Mouse (Mus musculus) forebrain, embryonic 16.5 days (tissue): Measurements from ENCODE around the gene Rpa3. TPM values are rescaled to one million over a fixed set of nuclear protein-coding genes. Genes with fewer than 3 reads are reported as not detected.
A peak's percentile ranks its signal among the peaks of the same experiment; 100 is the strongest.

Source experiments
- ATAC-seq: fragments of 200-750 bp; cut with Nextera tagmentation; 2 replicates; pipeline ENCODE4 v1.8.0; 2017; ENCODE audit warnings: mild to moderate bottlenecking, moderate library complexity
- H3K27ac ChIP-seq: fragments of 300-500 bp; sonication (generic); 2 replicates; pipeline ENCODE4 v1.5.1; 2014; ENCODE audit warnings: low read length, control low read depth
- H3K27me3 ChIP-seq: fragments of 300-500 bp; sonication (generic); replicated peaks from 2 replicates; pipeline ENCODE4 v1.6.1; 2014; ENCODE audit warnings: low read length; ENCODE audit not compliant: control insufficient read depth, insufficient read depth
- H3K36me3 ChIP-seq: fragments of 300-500 bp; sonication (generic); 2 replicates; pipeline ENCODE4 v1.6.1; 2014; ENCODE audit not compliant: control insufficient read depth, insufficient read depth
- H3K4me1 ChIP-seq: fragments of 300-500 bp; sonication (generic); replicated peaks from 2 replicates; pipeline ENCODE4 v1.6.1; 2014; ENCODE audit warnings: low read length; ENCODE audit not compliant: control insufficient read depth, insufficient read depth
- H3K4me2 ChIP-seq: fragments of 300-500 bp; sonication (generic); 2 replicates; pipeline ENCODE4 v1.6.1; 2014; ENCODE audit warnings: mild to moderate bottlenecking, low read length, control low read depth
- H3K4me3 ChIP-seq: fragments of 300-500 bp; sonication (generic); replicated peaks from 2 replicates; pipeline ENCODE4 v1.5.1; 2014; ENCODE audit warnings: mild to moderate bottlenecking, low read length, control low read depth
- H3K9ac ChIP-seq: fragments of 300-500 bp; sonication (generic); replicated peaks from 2 replicates; pipeline ENCODE4 v1.6.1; 2014; ENCODE audit warnings: low read depth, low read length, control low read depth
- H3K9me3 ChIP-seq: fragments of 300-500 bp; sonication (generic); 2 replicates; pipeline ENCODE4 v1.6.1; 2016; ENCODE audit warnings: low read length; ENCODE audit not compliant: control insufficient read depth
- WGBS: fragments of 180-500 bp; shearing (Covaris S2); extraction: QIAGEN DNeasy Blood & Tissue Kit; methylation state at CpG from one replicate; pipeline ENCODE4 v1.1.7; 2014; 5-methylcytosine and 5-hydroxymethylcytosine counted together
- polyA plus RNA-seq: library from polyadenylated mRNA; unstranded; fragments of >200 nt; fragmentation: Nextera tagmentation; extraction: Ambion mirVana; gene quantifications from 2 replicates; pipeline ENCODE4 v1.2.1, GENCODE M21; 2015

Gene Rpa3
- polyA plus RNA-seq: 82.8 and 96.3 TPM in 2 replicates

DNA sequence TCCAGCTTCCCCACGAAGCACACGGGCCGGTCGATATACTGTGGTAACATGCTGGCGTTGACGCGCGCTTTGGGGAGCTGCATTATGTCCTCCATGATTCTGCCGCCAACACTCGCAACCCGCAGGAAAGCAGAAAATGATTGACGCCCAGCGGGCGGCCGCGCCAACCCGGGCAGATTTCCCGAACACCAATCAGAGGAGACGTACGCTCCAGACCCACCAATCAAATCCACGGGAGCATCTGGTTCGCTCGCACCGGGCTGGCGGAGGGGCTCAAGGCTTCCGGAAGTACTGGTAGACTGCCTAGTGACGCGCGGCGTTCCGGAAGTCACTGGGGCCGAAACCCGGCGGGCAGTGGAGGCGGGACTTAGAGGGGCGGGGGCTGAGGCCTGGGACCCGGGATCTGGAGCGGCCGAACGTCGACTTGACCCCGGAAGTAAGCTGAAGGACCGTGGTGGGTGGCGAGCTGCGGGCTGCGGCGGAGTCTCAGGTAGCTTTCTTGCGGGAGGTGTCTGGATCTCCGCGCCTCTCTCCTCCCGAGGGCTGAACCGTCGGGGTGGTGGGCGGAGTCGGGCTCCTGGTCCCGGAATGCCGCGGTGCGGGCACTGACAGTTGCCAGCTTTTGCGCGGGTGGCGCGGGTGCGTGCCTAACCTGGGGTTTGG, at the start of gene Rpa3, which contains the start of the genes Umad1 and Gm45062:
Gene Rpa3 (minus strand): TSS at position 170 of the 663 bp plus-strand sequence.
Gene Umad1 (plus strand): TSS at position 285 of the 663 bp plus-strand sequence.
Gene Gm45062 (plus strand): TSS at position 447 of the 663 bp plus-strand sequence.
- ATAC-seq: peak; percentile 100
- WGBS: under 1% methylated on average over 64 of the region's 64 CpGs
- Histone ChIP-seq H3K9ac (peak within 1 kb of the TSS; percentile 80), H3K27me3 (no peaks in the 10 kb centered on the region), H3K4me3 (peak within 1 kb of the TSS; percentile 81), H3K4me1 (peaks cover 15% of the 10 kb centered on the region), H3K9me3 (no peaks in the 10 kb centered on the region), H3K27ac (peak within 1 kb of the TSS; percentile 80), H3K36me3 (no peaks in the 10 kb centered on the region), H3K4me2 (peak within 1 kb of the TSS; percentile 90)

DNA sequence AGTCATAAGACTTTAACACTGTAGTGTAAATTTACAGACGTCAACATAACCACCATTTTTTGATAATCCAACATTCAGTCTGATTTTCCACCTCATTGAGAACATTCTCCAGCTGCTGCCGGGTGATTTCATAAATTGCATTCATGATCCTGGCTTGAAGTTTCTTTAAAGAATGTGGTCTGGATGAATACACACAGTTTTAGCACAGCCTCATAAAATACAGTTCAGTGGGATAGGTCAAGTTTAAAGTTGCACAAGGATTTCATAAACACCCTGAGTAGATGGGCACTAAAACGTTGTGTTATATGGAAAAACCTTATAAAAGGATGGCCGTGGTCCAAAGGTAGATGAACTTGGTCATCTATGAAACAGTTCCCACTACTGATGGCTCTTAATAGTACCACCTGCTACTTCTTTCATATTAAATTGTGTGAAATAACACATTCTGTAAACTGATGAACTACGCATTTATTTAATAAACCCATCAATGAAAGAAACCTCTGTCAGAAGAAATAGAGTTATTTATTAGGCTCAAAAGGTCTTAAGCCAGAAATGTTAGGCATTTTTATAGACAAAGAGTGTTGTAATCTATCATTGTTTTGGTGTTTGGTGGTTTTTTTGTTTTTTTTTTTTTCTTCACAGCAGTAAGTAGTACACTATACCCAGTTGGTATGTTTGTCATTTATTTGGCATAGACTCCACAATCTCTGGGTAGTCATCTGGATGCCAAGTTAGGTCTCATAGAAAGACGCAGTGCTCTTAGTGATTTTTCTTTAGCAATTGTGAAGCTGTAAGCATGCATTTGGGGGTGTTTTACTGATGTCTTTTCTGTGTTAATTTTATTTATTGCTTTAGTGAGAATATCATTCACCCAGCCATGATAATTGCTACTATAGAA, 49.2 kb upstream of the Rpa3 start:
- ATAC-seq: peak; percentile 82
- Histone ChIP-seq H3K9ac (no peak overlapping the region), H3K27me3 (no peaks in the 10 kb centered on the region), H3K4me2 (no peak overlapping the region), H3K27ac (peak overlapping the region; percentile 19; the same call in 1 of the 2 replicates), H3K4me1 (peaks cover 7% of the 10 kb centered on the region; the same call in 1 of the 2 replicates), H3K36me3 (no peaks in the 10 kb centered on the region), H3K9me3 (no peaks in the 10 kb centered on the region), H3K4me3 (no peak overlapping the region)
- 34% methylated on average over 6 of the region's 6 CpGs for WGBS

GRCm38 (mm10) chr6:8299066-8299863, 40.3 kb upstream of the Rpa3 start:
- no peaks in the 10 kb centered on the region for H3K4me1 ChIP-seq
- H3K27ac ChIP-seq: no peak overlapping the region
- 47% methylated on average over 6 of the region's 6 CpGs for WGBS
- no peaks in the 10 kb centered on the region for H3K36me3 ChIP-seq
- ATAC-seq: peak; percentile 70
- H3K4me3 ChIP-seq: no peak overlapping the region
- no peaks in the 10 kb centered on the region for H3K9me3 ChIP-seq
- H3K4me2 ChIP-seq: no peak overlapping the region
- H3K9ac ChIP-seq: no peak overlapping the region
- H3K27me3 ChIP-seq: no peaks in the 10 kb centered on the region

GRCm38 (mm10) chr6:8294048-8294784, 35.2 kb upstream of the Rpa3 start:
- 15% methylated on average over 4 of the region's 4 CpGs for WGBS
- ATAC-seq: peak; percentile 90
- H3K27ac ChIP-seq: peak overlapping the region; percentile 58

DNA sequence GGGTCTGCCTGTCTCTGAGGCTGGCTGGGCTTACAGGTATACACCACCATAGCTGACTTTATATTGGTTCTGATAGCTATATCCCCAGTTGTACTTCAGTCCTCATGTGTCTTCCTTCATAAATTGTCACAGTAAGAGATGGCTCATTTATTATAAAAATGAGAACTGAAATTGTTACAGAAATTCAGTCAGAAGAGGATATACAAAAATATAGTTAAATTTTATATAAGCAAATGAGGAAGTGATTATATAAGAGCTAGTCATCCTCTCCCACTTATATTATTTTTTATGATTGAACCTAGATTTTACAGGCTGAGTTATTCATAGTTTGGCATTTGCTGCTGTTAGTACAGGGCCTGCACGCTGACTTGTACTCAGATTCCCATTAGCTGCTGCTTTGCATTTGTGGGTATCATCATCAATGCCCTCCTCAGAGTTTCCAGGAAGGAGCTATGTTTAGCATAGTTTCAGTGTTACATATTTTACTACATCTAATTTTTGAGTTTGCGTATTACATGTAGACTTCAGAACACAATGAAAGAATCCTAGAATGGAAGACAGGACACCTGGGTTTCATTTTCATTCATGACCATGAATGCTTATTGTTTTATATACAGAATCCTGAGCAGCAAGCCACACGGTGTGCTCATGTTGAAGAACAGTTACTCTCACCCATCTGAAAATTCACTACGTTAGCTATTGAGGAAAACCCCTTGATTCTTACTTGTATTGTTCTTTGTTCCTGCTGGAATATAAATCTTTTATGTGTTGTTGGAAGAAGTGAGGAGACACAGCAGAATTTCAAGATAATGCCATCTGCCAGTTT, 30.0 kb upstream of the Rpa3 start:
- Histone ChIP-seq H3K4me3 (no peak overlapping the region), H3K4me2 (no peak overlapping the region), H3K27ac (no peak overlapping the region), H3K9me3 (no peaks in the 10 kb centered on the region), H3K9ac (no peak overlapping the region), H3K36me3 (no peaks in the 10 kb centered on the region), H3K27me3 (no peaks in the 10 kb centered on the region), H3K4me1 (peaks cover 1% of the 10 kb centered on the region; the same call in 1 of the 2 replicates)
- ATAC-seq: no peak
- WGBS: 71% methylated on average over 4 of the region's 4 CpGs

More at GRCm38 (mm10) chr6:8294048-8294784, 35.2 kb upstream of the Rpa3 start:
- no peak overlapping the region for H3K9ac ChIP-seq
- H3K4me3 ChIP-seq: no peak overlapping the region
- H3K36me3 ChIP-seq: no peaks in the 10 kb centered on the region
- peaks cover 4% of the 10 kb centered on the region; the same call in 1 of the 2 replicates for H3K4me1 ChIP-seq
- H3K27me3 ChIP-seq: no peaks in the 10 kb centered on the region
- H3K4me2 ChIP-seq: no peak overlapping the region
- no peaks in the 10 kb centered on the region for H3K9me3 ChIP-seq

- Histone ChIP-seq H3K4me1 (no peaks in the 10 kb centered on the region), H3K4me2 (no peak overlapping the region), H3K27me3 (no peaks in the 10 kb centered on the region), H3K27ac (no peak overlapping the region), H3K36me3 (no peaks in the 10 kb centered on the region), H3K9me3 (no peaks in the 10 kb centered on the region), H3K9ac (no peak overlapping the region), H3K4me3 (no peak overlapping the region)
- 98% methylated on average over 3 of the region's 3 CpGs for WGBS
- no peak for ATAC-seq
Measured at GRCm38 (mm10) chr6:8286146-8286545, 27.2 kb upstream of the Rpa3 start.

GRCm38 (mm10) chr6:8285401-8285960, 26.5 kb upstream of the Rpa3 start:
- Histone ChIP-seq H3K27me3 (no peaks in the 10 kb centered on the region), H3K4me3 (no peak overlapping the region), H3K4me1 (no peaks in the 10 kb centered on the region), H3K36me3 (no peaks in the 10 kb centered on the region), H3K9me3 (no peaks in the 10 kb centered on the region), H3K27ac (no peak overlapping the region), H3K9ac (no peak overlapping the region), H3K4me2 (no peak overlapping the region)
- no peak for ATAC-seq
- 65% methylated on average over 3 of the region's 3 CpGs for WGBS

- Histone ChIP-seq H3K9ac (no peak overlapping the region), H3K27me3 (no peaks in the 10 kb centered on the region), H3K4me3 (no peak overlapping the region), H3K27ac (no peak overlapping the region), H3K9me3 (0 out of 2 replicates have a peak, but pooled peaks cover 2% of the 10 kb centered on the region), H3K36me3 (no peaks in the 10 kb centered on the region), H3K4me2 (no peak overlapping the region), H3K4me1 (no peaks in the 10 kb centered on the region)
- WGBS: 72% methylated on average over 4 of the region's 4 CpGs
- no peak for ATAC-seq
Measured at GRCm38 (mm10) chr6:8283255-8283654, 24.3 kb upstream of the Rpa3 start.
